Mouse (Mus musculus) liver, adult (tissue): ENCODE results near the gene Ubqln1.

Experiments used
- GATA4 ChIP-seq: IDR thresholded peaks from 2 replicates; pipeline ENCODE4 v1.6.1; 2014; ENCODE audit warnings: mild to moderate bottlenecking, low read length; ENCODE audit not compliant: insufficient replicate concordance

Gene Ubqln1

GRCm38 (mm10) chr13:58212530-58212929 is 2.9 kb downstream of the Ubqln1 start:
- no peak for TF ChIP-seq GATA4

DNA sequence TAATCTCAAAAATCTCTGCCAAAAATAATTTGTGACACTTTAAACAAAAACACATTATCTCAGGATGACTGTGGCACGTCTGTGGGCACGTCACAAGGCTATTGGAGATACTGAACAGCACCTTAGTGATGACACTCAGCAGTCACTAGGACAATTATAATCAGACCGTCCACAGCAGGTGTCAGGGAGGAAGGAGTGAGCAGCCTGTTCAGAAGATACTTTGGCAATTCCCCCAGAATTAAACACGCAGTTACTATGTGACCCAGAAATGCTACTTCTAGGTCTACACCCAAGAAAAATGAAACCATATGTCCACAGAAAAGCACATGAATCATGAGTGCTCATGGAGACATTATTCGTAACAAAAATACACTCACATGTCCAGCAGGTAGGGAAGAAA is 5.0 kb downstream of the Ubqln1 start:
- no peak for TF ChIP-seq GATA4

GRCm38 (mm10) chr13:58206084-58206483 is 9.4 kb downstream of the Ubqln1 start:
- no peak for TF ChIP-seq GATA4

GRCm38 (mm10) chr13:58204986-58205385 is 10.5 kb downstream of the Ubqln1 start:
- no peak for TF ChIP-seq GATA4

- TF ChIP-seq GATA4: no peak
Observed at GRCm38 (mm10) chr13:58204202-58204601, 11.3 kb downstream of the Ubqln1 start.

DNA sequence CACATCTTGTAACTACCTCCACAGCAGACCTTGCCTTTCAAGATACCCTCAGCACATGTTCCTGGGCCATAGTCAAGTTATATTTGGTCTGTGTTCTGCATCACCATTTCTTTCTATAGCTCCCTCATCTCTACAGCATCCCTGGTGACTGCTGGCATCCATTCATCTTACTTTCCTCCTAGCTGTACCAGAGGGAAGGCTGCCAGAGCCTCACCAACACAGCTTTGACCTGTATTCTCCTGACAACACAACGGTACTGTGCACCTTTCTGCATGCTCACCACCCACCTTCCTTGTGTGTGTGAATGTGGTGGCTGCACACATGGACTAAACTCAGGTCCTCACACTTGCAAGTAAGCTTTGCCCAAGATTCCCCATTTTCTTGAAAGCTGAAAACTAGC is 12.6 kb downstream of the Ubqln1 start:
- no peak for TF ChIP-seq GATA4

DNA sequence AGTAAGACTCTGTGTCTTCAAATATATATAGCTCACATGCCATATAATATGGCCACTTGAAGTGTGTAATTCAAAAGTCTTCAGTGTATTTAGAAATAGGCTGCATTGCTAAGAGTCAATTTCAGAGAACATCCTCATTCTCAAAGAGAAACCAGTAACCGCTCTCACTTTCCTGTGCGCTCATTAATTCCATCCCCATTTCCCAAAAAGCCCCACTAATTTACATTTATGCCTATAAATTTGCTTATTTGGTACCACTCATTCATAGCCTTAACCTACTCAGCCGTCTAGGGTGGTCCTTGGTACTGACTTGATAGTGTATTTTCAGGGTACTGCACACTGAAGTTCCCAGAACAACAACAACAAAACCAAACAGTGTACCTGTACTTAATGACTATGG is 13.5 kb downstream of the Ubqln1 start:
- TF ChIP-seq GATA4: no peak

DNA sequence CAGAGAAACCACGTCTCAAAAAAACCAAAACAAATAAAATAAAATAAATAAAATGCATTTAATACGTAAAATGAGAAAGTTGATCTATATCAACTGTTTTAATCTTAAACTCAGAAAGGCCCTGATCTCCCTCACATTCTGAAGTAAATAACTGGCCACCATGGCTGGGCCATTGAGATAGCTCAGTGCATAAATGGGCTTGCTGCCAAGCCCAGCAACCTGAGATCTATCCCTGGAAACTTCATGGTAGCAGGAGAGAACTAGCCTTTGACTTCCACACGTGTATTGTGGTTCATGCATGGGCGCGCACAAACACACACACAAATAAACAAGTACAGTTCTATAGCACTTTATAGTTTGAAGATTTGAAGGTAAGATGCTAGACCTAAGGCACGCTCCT is 14.1 kb downstream of the Ubqln1 start:
- no peak for TF ChIP-seq GATA4

- no peak for TF ChIP-seq GATA4
Observed at GRCm38 (mm10) chr13:58197981-58198640, 17.3 kb downstream of the Ubqln1 start.

DNA sequence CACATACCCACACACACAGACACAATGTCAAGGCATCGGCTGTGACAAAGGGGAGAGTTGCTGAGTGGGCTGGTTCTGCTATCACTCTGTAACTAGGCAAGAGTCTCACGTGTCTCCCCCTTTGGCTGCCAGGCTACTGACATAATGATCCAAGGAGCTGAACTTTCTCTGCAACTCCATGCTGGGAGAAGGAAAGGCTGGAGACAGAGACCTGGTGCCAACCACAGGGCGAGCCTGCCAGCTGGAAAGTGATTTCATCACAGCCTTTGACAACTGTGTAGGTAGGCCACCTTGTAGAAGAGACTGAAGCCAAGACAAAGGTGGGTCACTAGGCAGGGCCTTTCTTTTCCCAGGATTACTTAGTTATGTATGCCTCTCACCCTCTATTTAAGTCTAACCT is 18.2 kb downstream of the Ubqln1 start:
- TF ChIP-seq GATA4: no peak

- TF ChIP-seq GATA4: no peak
Observed at GRCm38 (mm10) chr13:58194908-58195307, 20.5 kb downstream of the Ubqln1 start.

- no peak for TF ChIP-seq GATA4
Observed at GRCm38 (mm10) chr13:58193221-58193620, 22.2 kb downstream of the Ubqln1 start.

DNA sequence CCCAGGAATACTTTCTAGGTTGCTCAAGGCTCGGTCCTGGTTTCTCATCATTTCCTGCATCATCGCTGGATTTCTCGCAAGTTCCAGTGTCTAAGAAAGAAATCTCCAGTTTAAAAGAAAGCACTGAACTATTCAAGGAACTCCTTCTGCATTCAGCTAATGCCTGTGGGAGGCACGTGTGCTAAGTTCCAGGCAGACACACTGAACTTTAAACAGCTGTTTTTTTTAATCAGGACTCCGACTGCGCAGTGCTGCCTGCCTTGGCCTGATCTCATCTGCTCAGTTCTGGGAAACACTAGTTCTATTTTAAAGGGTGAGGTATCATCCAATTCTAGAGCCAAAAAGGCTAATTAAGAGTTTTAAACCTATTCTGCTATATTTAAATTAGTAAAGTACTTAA is 23.3 kb downstream of the Ubqln1 start:
- TF ChIP-seq GATA4: no peak

GRCm38 (mm10) chr13:58191516-58191915 is 23.9 kb downstream of the Ubqln1 start:
- no peak for TF ChIP-seq GATA4

DNA sequence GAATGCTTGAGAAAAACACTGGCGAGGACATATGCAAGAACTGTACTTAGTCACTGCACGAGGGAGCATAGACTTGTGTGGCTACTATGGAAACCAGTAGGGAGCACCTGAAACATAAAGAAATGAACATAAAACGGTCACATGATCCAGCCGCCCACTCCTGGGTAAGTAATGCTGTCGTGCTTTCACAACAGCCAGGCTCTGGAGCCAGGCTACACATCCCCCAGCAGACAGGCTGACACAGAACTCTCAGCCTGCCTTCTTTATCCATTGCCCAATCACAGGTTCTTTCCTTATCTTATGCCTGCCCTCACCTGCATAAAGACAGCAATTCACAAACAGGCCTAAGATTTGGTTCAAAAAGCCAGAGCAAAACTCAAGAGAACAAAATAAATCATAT is 26.0 kb downstream of the Ubqln1 start:
- TF ChIP-seq GATA4: no peak

- no peak for TF ChIP-seq GATA4
Observed at GRCm38 (mm10) chr13:58188412-58188811, 27.0 kb downstream of the Ubqln1 start.

DNA sequence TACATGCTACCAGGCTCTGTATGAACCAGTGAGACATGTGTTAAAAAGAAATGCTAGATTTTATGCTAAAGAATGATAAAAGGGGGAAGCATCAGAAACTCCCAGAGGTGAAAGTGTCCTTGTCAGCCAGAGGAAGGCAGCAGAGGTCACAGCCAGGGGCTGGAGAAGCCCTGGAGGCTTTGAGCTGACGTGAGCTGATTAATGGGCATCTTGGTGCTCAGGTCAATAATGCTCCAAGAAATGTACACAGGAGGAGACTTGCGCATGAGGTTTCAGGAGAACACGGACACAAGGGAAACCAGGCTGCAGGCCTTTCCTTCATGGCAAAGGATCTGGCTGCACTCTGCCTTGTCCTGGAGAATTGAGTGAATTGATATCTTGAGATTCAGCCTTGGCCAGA is 27.7 kb downstream of the Ubqln1 start:
- no peak for TF ChIP-seq GATA4
